Mouse (Mus musculus) embryonic fibroblast, embryonic 13.5 days (primary cell): ENCODE measurements around the gene Ptges2.

Experiments used
- CTCF ChIP-seq: IDR thresholded peaks from 2 replicates; pipeline ENCODE4 v1.5.1; 2011; ENCODE audit warnings: mild to moderate bottlenecking, control low read depth, low read length, moderate library complexity, borderline replicate concordance; ENCODE audit not compliant: insufficient read depth
- POLR2A ChIP-seq: IDR thresholded peaks from 2 replicates; pipeline ENCODE4 v1.6.1; 2011; ENCODE audit warnings: low read depth, mild to moderate bottlenecking, control low read depth, low read length, moderate library complexity

- no peak for TF ChIP-seq CTCF
- TF ChIP-seq POLR2A = no peak
Measured at GRCm38 (mm10) chr2:32437612-32438166, 42.0 kb downstream of the Ptges2 start.
